Mouse (Mus musculus) forebrain, embryonic 13.5 days (tissue): Measurements from ENCODE around the gene Ankrd39. TPM values are rescaled to one million over a fixed set of nuclear protein-coding genes. Genes with fewer than 3 reads are reported as not detected.

Source experiments
- ATAC-seq: fragments of 200-750 bp; cut with Nextera tagmentation; 2 replicates; pipeline ENCODE4 v1.8.0; 2017
- H3K27ac ChIP-seq: fragments of 300-500 bp; sonication (generic); 2 replicates; pipeline ENCODE4 v1.5.1; 2015; ENCODE audit warnings: inconsistent platforms, mild to moderate bottlenecking, moderate library complexity
- H3K27me3 ChIP-seq: fragments of 300-500 bp; sonication (generic); 2 replicates; pipeline ENCODE4 v1.6.1; 2015; ENCODE audit warnings: mild to moderate bottlenecking, inconsistent platforms
- H3K36me3 ChIP-seq: fragments of 300-500 bp; sonication (generic); 2 replicates; pipeline ENCODE4 v1.6.1; 2015; ENCODE audit warnings: mild to moderate bottlenecking, inconsistent platforms; ENCODE audit not compliant: poor library complexity, severe bottlenecking
- H3K4me1 ChIP-seq: fragments of 300-500 bp; sonication (generic); 2 replicates; pipeline ENCODE4 v1.6.1; 2015; ENCODE audit warnings: inconsistent platforms
- H3K4me2 ChIP-seq: fragments of 300-500 bp; sonication (generic); 2 replicates; pipeline ENCODE4 v1.6.1; 2015; ENCODE audit warnings: inconsistent platforms, mild to moderate bottlenecking, moderate library complexity
- H3K4me3 ChIP-seq: fragments of 300-500 bp; sonication (generic); 2 replicates; pipeline ENCODE4 v1.5.1; 2015; ENCODE audit warnings: mild to moderate bottlenecking, inconsistent platforms
- H3K9ac ChIP-seq: fragments of 300-500 bp; sonication (generic); 2 replicates; pipeline ENCODE4 v1.6.1; 2015; ENCODE audit warnings: mild to moderate bottlenecking, inconsistent platforms
- H3K9me3 ChIP-seq: fragments of 300-500 bp; sonication (generic); replicated peaks from 2 replicates; pipeline ENCODE4 v1.6.1; 2016; ENCODE audit warnings: inconsistent platforms
- WGBS: fragments of 180-500 bp; shearing (Covaris S2); methylation state at CpG from one replicate; pipeline ENCODE4 v1.1.7; 2015; 5-methylcytosine and 5-hydroxymethylcytosine counted together
- polyA plus RNA-seq: library from polyadenylated mRNA; unstranded; fragments of >200 nt; fragmentation: Nextera tagmentation; extraction: Ambion mirVana; gene quantifications from 2 replicates; pipeline ENCODE4 v1.2.1, GENCODE M21; 2015

Gene Ankrd39
- polyA plus RNA-seq, 1 experiment from 2014 or later: 16.9 TPM

DNA sequence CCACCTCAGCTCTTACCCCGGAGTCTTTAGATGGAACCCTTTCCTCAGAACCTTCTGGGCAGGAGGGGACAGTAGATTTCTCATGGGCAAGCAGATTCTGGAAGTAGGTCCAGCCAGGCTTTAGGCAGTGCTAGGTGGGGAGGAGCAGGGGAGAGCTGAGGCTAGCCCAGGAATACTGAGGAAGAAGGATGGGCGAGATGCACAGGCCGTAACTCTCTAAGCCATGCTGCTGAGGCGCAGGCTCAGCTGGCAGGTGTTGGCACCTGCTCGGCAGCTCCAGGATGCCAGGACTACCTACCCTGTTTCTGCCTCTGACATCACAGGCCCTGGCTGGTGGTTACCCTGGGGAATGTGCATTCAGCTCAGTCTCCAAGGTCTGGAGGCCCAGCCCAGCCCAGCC is 23.1 kb upstream of the Ankrd39 start:
- Histone ChIP-seq H3K9ac (no peak overlapping the region), H3K36me3 (no peaks in the 10 kb centered on the region), H3K27me3 (peaks cover 9% of the 10 kb centered on the region; the same call in 1 of the 2 replicates), H3K9me3 (no peaks in the 10 kb centered on the region), H3K4me2 (no peak overlapping the region), H3K4me1 (peaks cover 7% of the 10 kb centered on the region; the same call in 1 of the 2 replicates), H3K27ac (no peak overlapping the region), H3K4me3 (no peak overlapping the region)
- WGBS: 91% methylated on average over 5 of the region's 5 CpGs
- ATAC-seq: no peak

GRCm38 (mm10) chr1:36569694-36570276 is 22.5 kb upstream of the Ankrd39 start:
- Histone ChIP-seq H3K4me2 (no peak overlapping the region), H3K9ac (no peak overlapping the region), H3K27me3 (peaks cover 9% of the 10 kb centered on the region; the same call in 1 of the 2 replicates), H3K9me3 (no peaks in the 10 kb centered on the region), H3K4me3 (no peak overlapping the region), H3K4me1 (peaks cover 7% of the 10 kb centered on the region; the same call in 1 of the 2 replicates), H3K27ac (no peak overlapping the region), H3K36me3 (no peaks in the 10 kb centered on the region)
- no peak for ATAC-seq
- WGBS: 62% methylated on average over 7 of the region's 7 CpGs

- H3K27me3 ChIP-seq: peaks cover 9% of the 10 kb centered on the region; the same call in 1 of the 2 replicates
- WGBS: 76% methylated on average over 4 of the region's 4 CpGs
- H3K4me2 ChIP-seq: no peak overlapping the region
- H3K9me3 ChIP-seq: no peaks in the 10 kb centered on the region
- no peaks in the 10 kb centered on the region; the same call in 1 of the 2 replicates for H3K4me1 ChIP-seq
- H3K27ac ChIP-seq: no peak overlapping the region
- H3K36me3 ChIP-seq: no peaks in the 10 kb centered on the region
- no peak overlapping the region for H3K9ac ChIP-seq
- ATAC-seq: no peak
- H3K4me3 ChIP-seq: no peak overlapping the region
Measured at GRCm38 (mm10) chr1:36568776-36569175, 21.5 kb upstream of the Ankrd39 start.

- H3K9ac ChIP-seq: no peak overlapping the region; the same call in 1 of the 2 replicates
- no peak overlapping the region for H3K4me3 ChIP-seq
- peaks cover 6% of the 10 kb centered on the region; the same call in 1 of the 2 replicates for H3K27me3 ChIP-seq
- no peak overlapping the region; the same call in 1 of the 2 replicates for H3K27ac ChIP-seq
- H3K9me3 ChIP-seq: no peaks in the 10 kb centered on the region
- no peaks in the 10 kb centered on the region; the same call in 1 of the 2 replicates for H3K4me1 ChIP-seq
- WGBS: 48% methylated on average over 21 of the region's 21 CpGs
- H3K4me2 ChIP-seq: no peak overlapping the region
- ATAC-seq: no peak
- no peaks in the 10 kb centered on the region for H3K36me3 ChIP-seq
Measured at GRCm38 (mm10) chr1:36567818-36568603, 20.8 kb upstream of the Ankrd39 start.

- Histone ChIP-seq H3K27ac (no peak overlapping the region), H3K4me2 (no peak overlapping the region), H3K4me1 (no peaks in the 10 kb centered on the region; the same call in 1 of the 2 replicates), H3K9me3 (no peaks in the 10 kb centered on the region), H3K4me3 (no peak overlapping the region), H3K27me3 (peaks cover 12% of the 10 kb centered on the region; the same call in 1 of the 2 replicates), H3K9ac (no peak overlapping the region), H3K36me3 (no peaks in the 10 kb centered on the region)
- 10% methylated on average over 2 of the region's 2 CpGs for WGBS
- ATAC-seq: no peak
Measured at GRCm38 (mm10) chr1:36566425-36566824, 19.2 kb upstream of the Ankrd39 start.

GRCm38 (mm10) chr1:36564101-36564500 is 16.9 kb upstream of the Ankrd39 start:
- Histone ChIP-seq H3K4me3 (no peak overlapping the region), H3K9ac (no peak overlapping the region), H3K4me1 (no peaks in the 10 kb centered on the region; the same call in 1 of the 2 replicates), H3K9me3 (no peaks in the 10 kb centered on the region), H3K27ac (no peak overlapping the region), H3K36me3 (no peaks in the 10 kb centered on the region), H3K27me3 (peaks cover 25% of the 10 kb centered on the region), H3K4me2 (no peak overlapping the region)
- WGBS: 85% methylated on average over 6 of the region's 6 CpGs
- no peak for ATAC-seq

DNA sequence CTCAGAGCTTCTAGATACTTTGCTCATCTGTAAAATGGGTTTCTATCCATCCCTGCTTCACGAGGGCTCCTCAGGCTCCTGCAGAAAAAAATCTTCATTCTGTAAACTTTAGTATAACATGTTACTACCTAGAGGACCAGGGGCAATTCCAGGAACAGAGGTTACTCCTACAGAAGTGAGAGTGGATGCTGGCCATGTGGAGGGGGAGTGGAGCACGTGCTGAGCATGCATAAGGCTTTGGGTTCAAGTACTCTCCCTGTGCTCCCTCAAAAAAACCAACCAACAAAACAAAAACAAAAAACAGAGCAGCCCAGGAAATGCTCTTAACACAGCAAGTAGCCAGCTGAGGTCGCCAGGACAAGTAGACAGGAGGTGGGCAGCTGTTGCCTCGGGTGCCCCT is 16.4 kb upstream of the Ankrd39 start:
- peaks cover 29% of the 10 kb centered on the region for H3K27me3 ChIP-seq
- no peak overlapping the region for H3K9ac ChIP-seq
- H3K4me1 ChIP-seq: peaks cover 4% of the 10 kb centered on the region
- no peak overlapping the region for H3K4me2 ChIP-seq
- H3K27ac ChIP-seq: no peak overlapping the region
- H3K9me3 ChIP-seq: no peaks in the 10 kb centered on the region
- H3K36me3 ChIP-seq: no peaks in the 10 kb centered on the region
- WGBS: 64% methylated on average over 4 of the region's 4 CpGs
- ATAC-seq: no peak
- no peak overlapping the region for H3K4me3 ChIP-seq

DNA sequence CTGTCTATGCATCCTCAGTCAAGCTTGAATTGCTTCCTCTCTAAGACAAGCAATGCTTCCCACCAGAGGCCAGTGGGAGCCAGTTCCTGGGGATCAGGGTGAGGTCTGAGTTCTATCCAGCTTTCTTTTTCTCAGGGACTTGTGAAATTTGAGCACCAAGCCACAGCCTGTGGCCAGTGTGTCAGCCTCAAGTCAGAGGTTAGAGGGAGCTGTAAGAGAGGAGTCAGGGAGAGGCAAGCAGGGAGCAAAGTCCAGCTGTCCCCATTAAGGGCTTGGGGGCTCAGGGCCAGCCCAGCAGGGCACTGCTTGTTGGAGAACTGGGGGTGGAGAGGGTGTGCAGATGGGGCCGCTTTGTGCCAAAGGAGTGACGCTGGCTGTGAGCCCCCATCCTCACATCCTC is 16.0 kb upstream of the Ankrd39 start:
- H3K27ac ChIP-seq: no peak overlapping the region
- no peak for ATAC-seq
- WGBS: 83% methylated on average over 2 of the region's 2 CpGs

DNA sequence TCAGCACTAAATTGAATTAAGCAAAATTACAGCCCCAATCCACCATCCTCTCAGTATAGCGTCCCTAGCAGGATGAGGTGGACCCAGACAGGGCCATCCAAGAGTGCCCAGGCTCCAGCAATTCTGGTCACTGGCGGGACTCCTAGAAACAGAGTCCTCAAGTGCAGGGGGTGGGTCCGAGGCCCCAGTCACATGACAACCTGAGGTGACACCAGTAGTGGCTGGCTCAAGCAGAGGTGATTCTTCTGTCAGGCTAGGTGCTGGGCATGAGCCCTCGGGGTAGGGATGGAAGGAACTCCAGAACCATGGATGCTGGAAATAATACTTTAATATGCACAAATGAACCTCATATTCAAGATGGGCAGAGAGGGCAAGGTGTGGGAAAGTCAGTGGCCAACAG is 15.1 kb upstream of the Ankrd39 start:
- Histone ChIP-seq H3K4me1 (peaks cover 7% of the 10 kb centered on the region), H3K9ac (no peak overlapping the region), H3K9me3 (no peaks in the 10 kb centered on the region), H3K27ac (no peak overlapping the region), H3K36me3 (no peaks in the 10 kb centered on the region), H3K4me3 (no peak overlapping the region), H3K4me2 (no peak overlapping the region), H3K27me3 (peaks cover 29% of the 10 kb centered on the region)
- no peak for ATAC-seq
- WGBS: 66% methylated on average over 4 of the region's 4 CpGs

More for the DNA sequence above, 16.0 kb upstream of the Ankrd39 start:
- no peak overlapping the region for H3K4me2 ChIP-seq
- H3K4me3 ChIP-seq: no peak overlapping the region
- H3K27me3 ChIP-seq: peaks cover 29% of the 10 kb centered on the region
- H3K9me3 ChIP-seq: no peaks in the 10 kb centered on the region
- no peak overlapping the region for H3K9ac ChIP-seq
- peaks cover 7% of the 10 kb centered on the region for H3K4me1 ChIP-seq
- no peaks in the 10 kb centered on the region for H3K36me3 ChIP-seq

- Histone ChIP-seq H3K27me3 (peaks cover 25% of the 10 kb centered on the region), H3K4me2 (no peak overlapping the region), H3K4me1 (peaks cover 9% of the 10 kb centered on the region), H3K9ac (no peak overlapping the region), H3K9me3 (no peaks in the 10 kb centered on the region), H3K27ac (no peak overlapping the region), H3K36me3 (no peaks in the 10 kb centered on the region), H3K4me3 (no peak overlapping the region)
- ATAC-seq: no peak
- WGBS: 70% methylated on average over 6 of the region's 6 CpGs
Measured at GRCm38 (mm10) chr1:36560903-36561302, 13.7 kb upstream of the Ankrd39 start.

DNA sequence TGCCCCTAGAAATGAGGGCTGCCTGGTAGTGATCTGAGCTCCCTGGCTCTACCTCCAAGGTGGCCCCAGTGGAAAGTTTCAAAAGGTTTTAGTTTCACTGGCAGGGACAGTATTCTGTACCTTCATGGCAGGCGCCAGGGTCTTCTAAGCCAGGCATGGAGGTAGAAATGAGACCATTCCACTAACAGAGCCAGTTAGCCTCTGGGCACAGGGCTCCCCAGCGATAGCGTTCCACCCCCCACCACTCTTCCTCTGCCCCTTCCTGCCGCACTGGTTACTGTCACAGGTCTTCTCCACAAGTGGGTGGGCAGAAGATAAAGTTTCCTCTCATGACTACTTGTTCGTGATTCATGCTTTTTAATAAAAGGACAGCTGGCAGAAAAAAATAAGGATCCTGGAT is 12.6 kb upstream of the Ankrd39 start:
- 76% methylated on average over 5 of the region's 5 CpGs for WGBS
- H3K36me3 ChIP-seq: peaks cover 5% of the 10 kb centered on the region
- H3K9me3 ChIP-seq: no peaks in the 10 kb centered on the region
- no peak overlapping the region for H3K9ac ChIP-seq
- ATAC-seq: no peak
- H3K27me3 ChIP-seq: peaks cover 25% of the 10 kb centered on the region
- H3K4me2 ChIP-seq: no peak overlapping the region
- H3K4me1 ChIP-seq: peaks cover 19% of the 10 kb centered on the region
- no peak overlapping the region for H3K27ac ChIP-seq
- no peak overlapping the region for H3K4me3 ChIP-seq

DNA sequence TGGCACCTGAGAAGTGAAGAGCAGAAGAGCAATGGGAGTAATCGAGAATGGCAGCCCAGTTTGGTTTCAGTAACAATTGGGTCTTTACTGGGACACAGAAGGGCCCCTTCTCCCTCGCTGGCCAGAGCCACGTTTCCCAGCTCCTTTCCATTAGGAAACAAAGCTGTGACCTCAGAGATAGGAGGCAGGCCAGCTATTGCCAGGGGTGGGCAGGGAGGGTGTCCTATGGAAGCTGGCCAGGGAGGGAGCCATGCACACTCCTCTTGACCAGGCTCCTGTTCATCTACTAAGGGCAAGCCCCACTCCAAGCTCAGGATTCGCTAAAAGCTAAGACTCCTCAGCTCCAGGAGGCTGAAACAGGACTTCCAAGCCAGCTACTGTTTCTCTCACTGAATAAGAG is 12.0 kb upstream of the Ankrd39 start:
- Histone ChIP-seq H3K4me3 (no peak overlapping the region), H3K9ac (no peak overlapping the region), H3K9me3 (no peaks in the 10 kb centered on the region), H3K36me3 (peaks cover 12% of the 10 kb centered on the region), H3K4me1 (peaks cover 25% of the 10 kb centered on the region), H3K27ac (no peak overlapping the region), H3K4me2 (peak overlapping the region; percentile 99), H3K27me3 (peaks cover 25% of the 10 kb centered on the region)
- no peak for ATAC-seq
- 8% methylated on average over 4 of the region's 4 CpGs for WGBS
